Mouse (Mus musculus) left cerebral cortex, postnatal 4 days (tissue): Measurements from ENCODE around the gene Olfr1469. TPM values are rescaled to one million over a fixed set of nuclear protein-coding genes. Genes with fewer than 3 reads are reported as not detected.
"Not testable (repeated sequence)": the region's sequence is repeated elsewhere in the genome, so short reads cannot be mapped to it uniquely, and the experiment has no call there.

Experiments used
- DNase-seq: peaks from one replicate; pipeline ENCODE4 v3.0.0-alpha.2; 2022
- intact Hi-C: fragments of 180-260 bp; cut with DNase I; formaldehyde crosslinking; loops from one replicate; pipeline ENCODE4 v1.15.1; 2025
- total RNA-seq, 2 experiments: library from RNA; stranded (reverse); gene quantifications; 2 replicates each; pipeline ENCODE4 v1.2.3; 2021

Gene Olfr1469
- not detected for total RNA-seq

DNA sequence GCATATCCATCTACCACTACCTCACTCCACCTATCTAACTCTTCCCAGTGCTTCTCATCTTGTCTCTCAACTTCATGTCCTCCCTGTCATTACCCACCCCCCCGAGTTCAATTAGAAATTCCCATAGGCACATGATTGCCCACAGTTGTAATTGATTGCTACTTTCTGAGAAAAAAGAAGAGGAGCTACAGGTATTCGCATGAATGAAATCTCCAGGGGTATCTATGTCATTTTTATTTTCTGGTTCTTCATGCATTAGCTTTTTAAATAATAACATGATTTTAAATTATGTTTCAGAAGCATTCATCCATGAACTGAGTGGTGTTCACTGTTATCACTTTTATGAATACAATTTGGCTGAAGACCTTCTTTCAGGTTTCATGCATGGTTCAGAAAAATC, at the start of gene Olfr1469:
Gene Olfr1469, plus strand, starts transcription at position 301 of the 400 bp plus-strand sequence.
- intact Hi-C loops = no loop called here
- DNase-seq = no peak

DNA sequence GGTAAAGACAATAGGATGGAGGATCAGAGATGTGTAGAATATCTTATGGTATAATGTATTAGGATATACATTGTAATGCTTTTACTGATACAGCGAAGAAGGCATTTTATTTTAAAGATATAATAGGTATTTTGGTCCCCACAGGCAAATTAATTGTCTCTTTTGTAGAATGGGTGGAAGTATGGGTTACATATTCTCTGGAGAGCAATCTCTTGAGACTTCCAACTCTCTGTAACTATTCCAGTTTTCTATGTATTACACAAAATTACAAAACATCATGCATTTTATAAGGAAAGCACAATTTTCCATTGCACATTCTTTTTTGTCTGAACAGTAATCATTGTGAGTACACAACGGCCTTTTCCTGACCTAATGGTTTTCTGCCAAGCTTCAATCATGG, 45.7 kb upstream of the Olfr1469 start, which contains the start of gene Olfr1467:
Gene Olfr1467, plus strand, starts transcription at position 301 of the 400 bp plus-strand sequence.
- DNase-seq = no peak
- intact Hi-C loops = no loop called here

DNA sequence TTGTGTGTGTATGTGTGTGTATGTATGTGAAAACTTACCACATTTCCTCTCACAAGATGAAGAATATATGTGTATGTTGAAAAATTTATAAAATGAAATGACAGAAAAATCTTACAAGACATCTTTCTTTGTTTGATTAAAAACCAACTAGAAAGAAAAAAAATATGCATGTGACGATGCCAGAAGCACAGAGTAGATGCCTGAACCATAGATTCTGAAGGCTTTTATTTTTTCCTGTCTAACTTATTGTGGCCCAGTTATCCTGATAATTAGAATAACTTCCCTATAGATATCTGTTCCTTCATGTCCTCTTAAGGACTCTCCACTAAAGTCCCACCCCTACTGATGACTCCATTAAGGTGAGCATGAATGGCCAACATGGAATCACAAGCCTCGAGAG, 35.5 kb downstream of the Olfr1469 start, which contains the start of gene Olfr1471:
Gene Olfr1471, plus strand, starts transcription at position 301 of the 400 bp plus-strand sequence.
- DNase-seq, intact Hi-C loops: not testable (repeated sequence)

DNA sequence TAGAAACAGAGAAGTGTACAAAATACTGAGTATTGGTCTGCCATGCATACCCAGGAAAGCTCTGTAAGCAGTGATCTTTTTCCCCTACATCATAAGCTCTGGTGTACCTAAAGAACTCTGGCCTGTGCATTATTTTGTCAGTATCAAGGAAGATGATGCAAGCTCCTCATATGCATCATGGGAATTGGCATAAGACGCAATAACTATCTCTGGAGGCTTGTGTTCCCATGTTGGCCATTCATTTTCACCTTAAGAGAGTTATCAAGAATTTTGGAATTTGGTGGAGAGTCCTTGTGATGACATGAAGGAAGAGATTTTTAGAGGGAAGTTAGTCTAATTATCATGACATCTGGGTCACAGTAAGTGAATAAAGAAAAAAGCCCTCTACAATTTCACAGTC, 48.3 kb downstream of the Olfr1469 start, which contains the start of gene Olfr1472:
Gene Olfr1472, minus strand, starts transcription at position 101 of the 400 bp plus-strand sequence.
- intact Hi-C loops = no loop called here
- no peak for DNase-seq

Other genes with a start within 250 kb of the Olfr1469 start
- not detected for gene Olfr1461, start 244.8 kb upstream of the Olfr1469 start, total RNA-seq
- gene Olfr1462, start 222.1 kb upstream of the Olfr1469 start, total RNA-seq = not detected
- gene Olfr1463, start 176.5 kb upstream of the Olfr1469 start, total RNA-seq = not detected
- not detected for gene Olfr1465, start 92.3 kb upstream of the Olfr1469 start, total RNA-seq
- gene Olfr1466, start 69.0 kb upstream of the Olfr1469 start, total RNA-seq = not detected
- not detected for gene Olfr1467, start 45.6 kb upstream of the Olfr1469 start, total RNA-seq
- gene Olfr1471, start 35.6 kb downstream of the Olfr1469 start, total RNA-seq = not detected
- gene Olfr1472, start 48.2 kb downstream of the Olfr1469 start, total RNA-seq = not detected
- gene Olfr1474, start 61.7 kb downstream of the Olfr1469 start, total RNA-seq = not detected
- gene Olfr1475, start 72.3 kb downstream of the Olfr1469 start, total RNA-seq = not detected
- gene Olfr1477, start 92.7 kb downstream of the Olfr1469 start, total RNA-seq = not detected
- gene Olfr1480, start 120.1 kb downstream of the Olfr1469 start, total RNA-seq = not detected
- not detected for gene Olfr1484, start 175.7 kb downstream of the Olfr1469 start, total RNA-seq
- not detected for gene Olfr1487, start 209.5 kb downstream of the Olfr1469 start, total RNA-seq
- not detected for gene Olfr1489, start 223.8 kb downstream of the Olfr1469 start, total RNA-seq
- gene Olfr1490, start 243.2 kb downstream of the Olfr1469 start, total RNA-seq = not detected